Mouse (Mus musculus): ENCODE results near the gene Mrrf.

DNA sequence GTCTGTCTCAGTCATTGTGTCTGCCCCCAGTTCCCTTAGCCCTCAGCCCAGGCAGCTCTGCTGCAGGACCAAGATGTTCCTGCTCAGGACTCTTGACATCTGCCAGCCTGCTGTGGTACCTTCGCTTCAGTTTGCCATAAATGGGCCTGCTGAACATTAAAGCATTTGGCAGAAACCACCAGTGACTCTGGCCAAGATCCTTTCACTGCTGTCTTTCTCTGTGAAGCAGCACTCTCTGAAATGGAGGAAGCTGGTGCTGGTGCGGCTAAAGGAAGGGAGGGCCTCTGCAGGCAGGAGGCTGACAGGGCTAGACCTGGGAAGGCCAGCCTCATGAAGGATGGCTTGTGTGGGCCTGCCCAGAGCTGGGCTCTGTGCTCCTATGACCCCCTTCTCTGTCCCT is 47.1 kb downstream of the Mrrf start:
- no peak for TF ChIP-seq CTCF (IDR thresholded peaks at IDR 0.05; ENCODE audit: borderline replicate concordance, insufficient read depth, low read length)
- TF ChIP-seq POLR2A (IDR thresholded peaks at IDR 0.05; ENCODE audit: low read depth, low read length): no peak

All from embryonic fibroblast, embryonic 13.5 days (primary cell).